Mouse (Mus musculus) forebrain, embryonic 16.5 days (tissue): ENCODE measurements at regions not wholly inside any gene's neighbourhood (a gene's known extent, or its start where the extent isn't known, plus 50 kb on each side); places are given as distances from the start of the nearest gene placed in this dataset.
A peak's percentile ranks its signal among the peaks of the same experiment; 100 is the strongest.

Experiments used
- ATAC-seq: fragments of 200-750 bp; cut with Nextera tagmentation; 2 replicates; pipeline ENCODE4 v1.8.0; 2017; ENCODE audit warnings: mild to moderate bottlenecking, moderate library complexity
- H3K27ac ChIP-seq: fragments of 300-500 bp; sonication (generic); 2 replicates; pipeline ENCODE4 v1.5.1; 2014; ENCODE audit warnings: low read length, control low read depth
- H3K27me3 ChIP-seq: fragments of 300-500 bp; sonication (generic); replicated peaks from 2 replicates; pipeline ENCODE4 v1.6.1; 2014; ENCODE audit warnings: low read length; ENCODE audit not compliant: control insufficient read depth, insufficient read depth
- H3K36me3 ChIP-seq: fragments of 300-500 bp; sonication (generic); 2 replicates; pipeline ENCODE4 v1.6.1; 2014; ENCODE audit not compliant: control insufficient read depth, insufficient read depth
- H3K4me1 ChIP-seq: fragments of 300-500 bp; sonication (generic); replicated peaks from 2 replicates; pipeline ENCODE4 v1.6.1; 2014; ENCODE audit warnings: low read length; ENCODE audit not compliant: control insufficient read depth, insufficient read depth
- H3K4me2 ChIP-seq: fragments of 300-500 bp; sonication (generic); 2 replicates; pipeline ENCODE4 v1.6.1; 2014; ENCODE audit warnings: mild to moderate bottlenecking, low read length, control low read depth
- H3K4me3 ChIP-seq: fragments of 300-500 bp; sonication (generic); replicated peaks from 2 replicates; pipeline ENCODE4 v1.5.1; 2014; ENCODE audit warnings: mild to moderate bottlenecking, low read length, control low read depth
- H3K9ac ChIP-seq: fragments of 300-500 bp; sonication (generic); replicated peaks from 2 replicates; pipeline ENCODE4 v1.6.1; 2014; ENCODE audit warnings: low read depth, low read length, control low read depth
- H3K9me3 ChIP-seq: fragments of 300-500 bp; sonication (generic); 2 replicates; pipeline ENCODE4 v1.6.1; 2016; ENCODE audit warnings: low read length; ENCODE audit not compliant: control insufficient read depth
- WGBS: fragments of 180-500 bp; shearing (Covaris S2); extraction: QIAGEN DNeasy Blood & Tissue Kit; methylation state at CpG from one replicate; pipeline ENCODE4 v1.1.7; 2014; 5-methylcytosine and 5-hydroxymethylcytosine counted together

DNA sequence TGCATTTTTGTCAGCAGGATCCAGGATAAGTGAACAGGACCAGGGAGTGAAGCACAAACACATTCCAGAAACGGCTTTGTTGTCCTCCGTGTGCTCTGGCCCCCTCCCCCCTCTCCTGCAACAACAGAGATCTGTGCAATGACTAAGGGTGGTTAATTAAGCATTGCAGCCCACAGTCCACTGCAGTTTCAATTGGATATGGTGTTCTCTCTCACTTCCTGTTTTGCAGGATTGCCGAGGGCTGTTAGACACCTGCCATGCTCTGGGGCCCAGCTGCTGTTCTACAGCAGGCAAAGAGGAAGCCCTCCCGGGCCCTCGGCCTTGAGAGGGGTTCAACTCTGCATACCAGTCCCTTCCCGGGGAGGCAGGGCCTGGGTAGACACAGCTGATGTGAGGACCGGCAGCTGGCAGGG lies 293.5 kb downstream of the Maf start:
- Histone ChIP-seq H3K36me3 (no peaks in the 10 kb centered on the region), H3K27ac (no peak overlapping the region), H3K9ac (no peak overlapping the region), H3K4me2 (no peak overlapping the region), H3K4me1 (peaks cover 7% of the 10 kb centered on the region), H3K9me3 (no peaks in the 10 kb centered on the region), H3K27me3 (no peaks in the 10 kb centered on the region), H3K4me3 (no peak overlapping the region)
- 5% methylated on average over 7 of the region's 7 CpGs for WGBS
- peak; percentile 45; the same call in 1 of the 2 replicates for ATAC-seq

DNA sequence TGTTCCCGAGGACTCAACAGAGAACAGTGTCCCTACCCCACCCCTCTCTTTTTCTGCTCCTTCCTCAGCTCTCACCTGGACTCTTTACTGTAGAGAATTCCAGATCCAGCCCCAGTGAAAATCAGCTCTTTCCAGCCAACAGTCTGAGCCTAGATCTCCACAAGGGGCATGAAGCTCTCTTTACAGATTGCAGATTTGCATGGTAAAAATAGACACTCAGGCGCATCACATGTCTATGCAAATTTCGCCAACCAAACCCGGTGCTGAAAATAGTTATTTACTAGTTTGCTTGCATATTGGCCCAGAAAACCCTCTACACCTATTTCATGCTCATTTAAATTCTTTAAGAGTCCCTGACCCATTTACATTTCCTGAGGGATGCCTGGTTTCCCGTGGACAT lies 295.8 kb downstream of the Maf start:
- Histone ChIP-seq H3K36me3 (no peaks in the 10 kb centered on the region), H3K27me3 (no peaks in the 10 kb centered on the region), H3K9me3 (peaks cover 4% of the 10 kb centered on the region; the same call in 1 of the 2 replicates), H3K4me3 (no peak overlapping the region), H3K4me1 (peaks cover 7% of the 10 kb centered on the region), H3K27ac (no peak overlapping the region), H3K9ac (no peak overlapping the region), H3K4me2 (no peak overlapping the region)
- 80% methylated on average over 5 of the region's 5 CpGs for WGBS
- ATAC-seq, result no peak

DNA sequence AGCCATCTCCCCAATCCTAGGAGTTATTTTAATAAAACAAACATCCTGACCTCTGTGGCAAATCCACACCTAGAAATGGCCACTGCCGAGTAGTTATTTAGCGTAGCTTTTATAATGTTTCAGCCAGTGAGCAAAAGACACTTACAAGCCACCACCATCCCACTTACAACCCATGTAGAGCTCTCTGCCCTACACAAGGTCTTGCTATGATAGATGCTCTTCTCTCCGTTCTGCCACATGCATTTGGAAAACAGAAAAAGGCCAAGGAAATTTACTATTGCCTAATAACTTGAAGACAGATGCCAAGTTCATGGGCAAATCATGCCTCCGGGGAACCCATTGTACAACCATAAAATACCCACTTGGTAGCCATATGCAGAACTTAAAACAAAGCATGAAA lies 296.5 kb downstream of the Maf start:
- Histone ChIP-seq H3K4me1 (peaks cover 7% of the 10 kb centered on the region), H3K36me3 (no peaks in the 10 kb centered on the region), H3K27me3 (no peaks in the 10 kb centered on the region), H3K27ac (no peak overlapping the region), H3K9me3 (peaks cover 4% of the 10 kb centered on the region; the same call in 1 of the 2 replicates), H3K4me3 (no peak overlapping the region), H3K4me2 (no peak overlapping the region), H3K9ac (no peak overlapping the region)
- WGBS, result 95% methylated on average over 4 of the region's 4 CpGs
- ATAC-seq, result no peak

DNA sequence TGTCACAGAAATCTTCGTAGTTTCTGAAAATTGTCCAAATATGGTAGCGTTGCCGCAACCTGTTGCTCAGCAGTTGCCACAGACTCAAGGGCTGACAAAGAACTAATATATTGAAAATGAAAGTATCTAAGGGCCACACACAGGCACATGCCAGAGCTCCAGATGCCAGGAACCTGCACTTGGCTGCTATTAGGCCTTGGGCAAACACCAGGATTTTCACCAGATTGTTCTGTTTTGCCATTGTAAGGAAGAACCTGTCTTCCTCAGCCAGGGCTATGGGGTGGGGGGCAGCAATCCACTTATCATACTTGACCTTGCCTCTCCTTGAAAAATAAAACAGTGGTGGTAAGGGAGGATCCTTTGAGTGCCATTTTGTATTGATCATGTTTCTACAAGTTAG lies 297.4 kb downstream of the Maf start:
- Histone ChIP-seq H3K4me2 (no peak overlapping the region), H3K36me3 (no peaks in the 10 kb centered on the region), H3K27ac (no peak overlapping the region), H3K4me3 (no peak overlapping the region), H3K27me3 (no peaks in the 10 kb centered on the region), H3K4me1 (peaks cover 7% of the 10 kb centered on the region), H3K9me3 (peaks cover 4% of the 10 kb centered on the region; the same call in 1 of the 2 replicates), H3K9ac (no peak overlapping the region)
- no peak for ATAC-seq
- 90% methylated on average over 3 of the region's 3 CpGs for WGBS

DNA sequence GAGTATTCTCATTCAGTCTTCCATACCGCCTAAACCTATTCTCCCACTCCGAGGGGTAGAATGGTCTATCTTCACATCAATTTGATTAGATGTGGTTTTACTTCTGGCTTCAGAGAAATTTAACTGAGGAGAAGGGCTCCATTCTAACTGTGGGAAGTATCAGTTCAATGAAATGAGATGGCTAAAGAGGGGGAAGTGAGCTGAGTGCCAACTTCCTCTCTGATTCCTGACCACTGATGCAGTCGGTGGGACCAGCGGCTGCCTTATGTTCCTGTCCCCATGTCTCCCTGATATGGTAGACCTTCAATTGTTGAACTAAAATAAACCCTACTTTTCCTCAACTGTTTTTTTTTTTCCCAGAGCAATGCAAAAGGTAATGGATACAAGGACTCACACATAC lies 300.1 kb downstream of the Maf start:
- WGBS, result 95% methylated on average over 4 of the region's 4 CpGs
- H3K27me3 ChIP-seq, result no peaks in the 10 kb centered on the region
- peaks cover 4% of the 10 kb centered on the region; the same call in 1 of the 2 replicates for H3K9me3 ChIP-seq
- H3K4me3 ChIP-seq, result no peak overlapping the region
- ATAC-seq, result no peak
- H3K27ac ChIP-seq, result no peak overlapping the region
- H3K36me3 ChIP-seq, result no peaks in the 10 kb centered on the region
- no peak overlapping the region for H3K9ac ChIP-seq
- no peak overlapping the region for H3K4me2 ChIP-seq
- H3K4me1 ChIP-seq, result no peaks in the 10 kb centered on the region

DNA sequence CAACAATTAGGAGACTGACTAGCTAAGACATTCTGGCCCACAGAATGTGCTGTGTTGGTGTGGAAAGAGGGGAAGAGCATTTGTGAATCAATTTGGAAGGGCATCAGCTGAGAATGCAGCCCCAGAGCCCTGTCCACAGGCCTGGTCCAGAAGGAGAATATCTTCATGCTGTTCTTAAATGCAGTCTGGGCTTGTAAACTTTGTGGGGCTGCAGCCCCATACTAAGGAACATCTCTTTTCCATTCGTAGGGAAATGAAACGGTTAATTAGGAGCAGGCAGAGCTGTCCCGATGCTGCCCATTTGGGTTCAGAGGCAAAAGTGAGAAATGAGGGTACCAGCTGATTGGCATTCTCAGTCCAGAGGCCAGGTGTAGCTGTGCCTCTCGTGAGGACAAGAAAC lies 304.0 kb downstream of the Maf start:
- Histone ChIP-seq H3K4me2 (no peak overlapping the region), H3K9me3 (peaks cover 4% of the 10 kb centered on the region; the same call in 1 of the 2 replicates), H3K4me3 (no peak overlapping the region), H3K27ac (no peak overlapping the region), H3K27me3 (no peaks in the 10 kb centered on the region), H3K4me1 (no peaks in the 10 kb centered on the region), H3K9ac (no peak overlapping the region), H3K36me3 (no peaks in the 10 kb centered on the region)
- ATAC-seq, result no peak
- WGBS, result 67% methylated on average over 4 of the region's 4 CpGs

DNA sequence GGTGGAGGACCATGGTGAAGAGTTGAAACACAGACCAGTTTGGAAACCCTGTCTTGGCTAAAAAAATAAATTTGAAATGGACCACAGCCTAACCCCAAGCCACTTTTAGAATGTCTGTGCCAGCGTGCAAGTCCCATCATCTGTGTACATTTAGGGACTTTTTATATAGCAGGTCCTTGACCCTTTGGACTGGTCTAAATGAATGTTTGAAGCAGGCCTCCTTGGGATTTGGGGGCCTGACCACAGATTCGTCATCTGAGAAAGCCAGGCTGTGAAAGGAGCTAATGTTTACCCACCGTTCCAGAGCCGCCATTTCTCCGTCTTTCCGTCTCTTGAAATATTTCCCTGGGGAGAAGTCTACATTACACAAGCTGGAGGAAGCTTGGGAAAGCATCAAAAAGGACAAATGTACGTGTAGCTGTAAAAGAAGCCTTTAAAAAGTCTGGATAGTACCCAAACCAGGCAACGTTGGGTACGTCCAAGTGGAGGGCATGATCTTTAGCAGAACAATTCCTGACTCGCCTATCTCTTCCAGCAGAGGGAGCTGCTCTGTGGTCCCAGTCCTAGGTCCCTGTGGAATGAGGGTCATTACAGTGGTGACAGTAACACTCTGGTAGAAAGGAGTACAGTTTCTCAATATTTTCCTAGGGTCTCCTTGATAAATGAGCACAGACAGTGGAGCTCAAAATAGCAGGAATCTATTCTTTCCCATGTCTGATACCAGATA lies 305.0 kb downstream of the Maf start:
- Histone ChIP-seq H3K9me3 (peaks cover 4% of the 10 kb centered on the region; the same call in 1 of the 2 replicates), H3K36me3 (no peaks in the 10 kb centered on the region), H3K9ac (no peak overlapping the region), H3K27me3 (no peaks in the 10 kb centered on the region), H3K4me2 (no peak overlapping the region), H3K4me3 (no peak overlapping the region), H3K27ac (no peak overlapping the region), H3K4me1 (no peaks in the 10 kb centered on the region)
- 72% methylated on average over 10 of the region's 10 CpGs for whole genome bisulfite sequencing
- ATAC-seq, result no peak
